Comparison of ENCODE assay signal across 7 mouse cellular contexts in the genomic region with DNA sequence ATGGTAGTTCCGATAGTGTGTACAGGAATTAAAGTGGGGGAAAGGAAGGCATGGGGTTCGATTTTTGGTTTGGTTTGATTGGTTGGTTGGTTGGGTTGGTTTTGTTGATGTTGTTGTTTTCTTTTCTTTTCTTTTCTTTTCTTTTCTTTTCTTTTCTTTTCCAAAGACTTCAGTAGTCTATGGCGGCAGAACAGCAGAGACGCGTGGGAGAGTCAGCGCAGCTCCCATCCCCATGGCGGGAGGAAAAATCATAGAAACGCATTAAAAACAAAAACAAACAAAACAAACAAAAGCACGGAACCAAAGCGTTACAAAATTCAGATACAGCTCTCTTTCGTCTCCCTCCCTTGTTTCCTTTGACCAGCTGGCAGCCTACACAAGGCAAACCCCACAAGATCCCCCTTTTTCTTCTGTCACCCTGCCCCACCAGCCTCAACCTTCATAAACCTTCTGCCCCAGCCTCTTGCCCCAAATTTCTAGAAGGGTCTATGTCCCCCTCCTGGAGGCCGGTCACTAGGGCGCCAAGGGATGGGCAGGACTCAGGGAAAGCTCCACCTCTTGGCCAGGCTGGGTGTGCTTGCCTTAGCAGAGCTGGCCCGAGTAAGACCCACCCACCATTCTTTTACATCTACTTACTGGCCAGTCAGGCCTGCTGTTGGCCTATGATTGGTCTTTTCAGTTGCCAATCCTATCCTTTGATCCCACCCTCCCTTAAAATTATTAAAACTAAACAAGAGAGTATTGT. TPM values are rescaled to one million over a fixed set of nuclear protein-coding genes. Genes with fewer than 3 reads are reported as not detected.
DNase-seq lines count a peak whose midpoint lies in the region; ATAC-seq and TF ChIP-seq lines count a peak whose summit lies in the region.

No protein-coding gene starts in this region.

- peak; percentile 59 for DNase-seq in adrenal gland, postnatal 25 days
- peak; percentile 70 for DNase-seq in embryo, embryonic 9.5 days (ENCODE audit: extremely low spot score)
- peak; percentile 24 to 64 for DNase-seq in gastrocnemius, postnatal 4 days (ENCODE audit: low spot score in 2 of 2)
- DNase-seq in left cerebral cortex, postnatal 4 days = peak; percentile 64
- DNase-seq in midbrain, embryonic 10.5 days (ENCODE audit: low spot score) = peak; percentile 64
- DNase-seq in right cerebral cortex, postnatal 4 days = peak; percentile 25

- H3K4me3 ChIP-seq in intestine, postnatal 0 days (ENCODE audit: low read depth, low read length) = peak overlapping the region; percentile 51
- H3K4me3 ChIP-seq in midbrain, embryonic 10.5 days = peak overlapping the region; percentile 60

- H3K36me3 ChIP-seq in intestine, postnatal 0 days (ENCODE audit: control insufficient read depth, insufficient read depth) = no peaks in the 10 kb centered on the region
- H3K36me3 ChIP-seq in midbrain, embryonic 10.5 days = no peaks in the 10 kb centered on the region

- ATAC-seq in intestine, postnatal 0 days = peak; percentile 94

- peak overlapping the region; percentile 65 for H3K4me2 ChIP-seq in intestine, postnatal 0 days (replicated peaks; ENCODE audit: low read depth)

- no peaks in the 10 kb centered on the region for H3K4me1 ChIP-seq in intestine, postnatal 0 days (replicated peaks; ENCODE audit: control insufficient read depth, insufficient read depth, low read length)
- H3K4me1 ChIP-seq in midbrain, embryonic 10.5 days = peaks cover 21% of the 10 kb centered on the region

- peak; percentile 45 for TF ChIP-seq CTCF in intestine, postnatal 0 days (IDR thresholded peaks at IDR 0.05; ENCODE audit: low read depth)

- no peak overlapping the region for H3K9ac ChIP-seq in intestine, postnatal 0 days (ENCODE audit: low read depth, low read length)

- intact Hi-C loops in left cerebral cortex, postnatal 4 days (cut with DNase I) = no loop called here

- peak overlapping the region; percentile 35; the same call in 1 of the 2 replicates for H3K27ac ChIP-seq in intestine, postnatal 0 days (ENCODE audit: low read depth, low read length)
- H3K27ac ChIP-seq in midbrain, embryonic 10.5 days (replicated peaks) = peak overlapping the region; percentile 76

- H3K27me3 ChIP-seq in intestine, postnatal 0 days (replicated peaks; ENCODE audit: control insufficient read depth, insufficient read depth, low read length) = no peaks in the 10 kb centered on the region
- peaks cover 82% of the 10 kb centered on the region for H3K27me3 ChIP-seq in midbrain, embryonic 10.5 days (ENCODE audit: low read depth, poor library complexity, severe bottlenecking)

- 21% methylated on average over 14 of the region's 14 CpGs for WGBS in intestine, postnatal 0 days
- WGBS in midbrain, embryonic 10.5 days = 17% methylated on average over 14 of the region's 14 CpGs

- no peaks in the 10 kb centered on the region for H3K9me3 ChIP-seq in intestine, postnatal 0 days (ENCODE audit: control insufficient read depth)
- H3K9me3 ChIP-seq in midbrain, embryonic 10.5 days (replicated peaks) = no peaks in the 10 kb centered on the region; the same call in 1 of the 2 replicates

RNA-seq across cellular contexts. Expression of a gene that starts 0.6 kb away (rescaled TPM):
- total RNA-seq in adrenal gland, postnatal 25 days (2021) = 5.9 and 7.3 TPM in 2 replicates
- 100 to 1,000 TPM; 163 to 171 TPM for total RNA-seq in gastrocnemius, postnatal 4 days (2021)
- polyA plus RNA-seq in intestine, postnatal 0 days (2015; fragmentation: Nextera tagmentation; extraction: Ambion mirVana) = 6.3 TPM in 2 replicates
- total RNA-seq in left cerebral cortex, postnatal 4 days (2021) = 10 to 100 TPM; 19.2 to 19.9 TPM
- 12.3 and 12.9 TPM in 2 replicates for polyA plus RNA-seq in midbrain, embryonic 10.5 days (2016; fragmentation: Nextera tagmentation; extraction: Ambion mirVana)

Comparison
In these comparisons a context has a peak if more than half of its experiments do, and no peak if none do; other contexts are left out.
1. Peak in every context shown above with its lines: DNase-seq, ATAC-seq, H3K4me3 ChIP-seq and H3K27ac ChIP-seq.
2. RNA of a gene that starts 0.6 kb away (total RNA-seq): 163 to 171 TPM in gastrocnemius, postnatal 4 days; 19.2 to 19.9 TPM in left cerebral cortex, postnatal 4 days and 5.9 to 7.3 TPM in adrenal gland, postnatal 25 days; every median in the first group is over 4 times any median in the second.